Mouse (Mus musculus) brain, adult 2 months (tissue): Measurements from ENCODE around the gene Lyve1.

Experiments used
- DNase-seq: peaks from one replicate; pipeline ENCODE4 v3.0.0; 2011; ENCODE audit warnings: low read depth, low spot score

Lyve1 gene

DNA sequence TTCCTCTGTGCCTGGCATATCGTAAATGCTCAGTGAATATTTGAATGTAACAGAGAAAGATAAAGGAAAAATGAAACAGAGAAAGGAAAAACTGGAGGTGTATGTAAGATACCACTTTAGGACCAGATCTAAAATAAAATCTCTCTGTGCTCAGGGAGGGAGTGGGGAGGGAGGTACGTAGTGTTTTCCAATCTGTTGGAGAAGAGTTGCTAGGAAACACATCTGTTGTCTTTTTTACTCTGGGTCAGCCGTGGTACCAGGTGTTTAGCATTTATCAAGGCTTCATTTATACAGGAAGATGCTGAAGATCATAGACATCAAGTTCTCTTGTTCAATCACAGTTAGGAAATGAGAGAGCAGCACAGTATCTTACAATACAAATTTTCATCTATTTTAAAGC lies 8.5 kb downstream of the Lyve1 start:
- peak; percentile 74 for DNase-seq

DNA sequence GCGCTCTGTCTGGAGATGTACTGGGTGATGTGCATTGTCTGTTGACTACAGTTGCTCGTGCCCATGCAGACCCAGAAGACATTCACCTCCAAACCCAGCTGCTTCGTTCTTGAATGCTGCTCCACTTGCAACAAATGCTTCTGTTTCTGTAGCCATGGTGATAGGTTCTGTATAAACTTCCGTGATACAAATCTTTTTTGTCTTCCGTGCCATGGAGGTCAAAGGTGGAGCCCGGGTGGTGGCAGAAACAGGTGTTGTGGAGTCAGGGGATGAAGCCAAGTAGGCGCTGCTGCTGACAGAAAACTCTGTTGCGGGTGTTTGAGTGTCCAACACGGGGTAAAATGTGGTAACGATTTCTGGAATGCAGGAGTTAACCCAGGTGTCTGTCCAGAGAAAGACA lies 9.4 kb downstream of the Lyve1 start:
- no peak for DNase-seq

DNA sequence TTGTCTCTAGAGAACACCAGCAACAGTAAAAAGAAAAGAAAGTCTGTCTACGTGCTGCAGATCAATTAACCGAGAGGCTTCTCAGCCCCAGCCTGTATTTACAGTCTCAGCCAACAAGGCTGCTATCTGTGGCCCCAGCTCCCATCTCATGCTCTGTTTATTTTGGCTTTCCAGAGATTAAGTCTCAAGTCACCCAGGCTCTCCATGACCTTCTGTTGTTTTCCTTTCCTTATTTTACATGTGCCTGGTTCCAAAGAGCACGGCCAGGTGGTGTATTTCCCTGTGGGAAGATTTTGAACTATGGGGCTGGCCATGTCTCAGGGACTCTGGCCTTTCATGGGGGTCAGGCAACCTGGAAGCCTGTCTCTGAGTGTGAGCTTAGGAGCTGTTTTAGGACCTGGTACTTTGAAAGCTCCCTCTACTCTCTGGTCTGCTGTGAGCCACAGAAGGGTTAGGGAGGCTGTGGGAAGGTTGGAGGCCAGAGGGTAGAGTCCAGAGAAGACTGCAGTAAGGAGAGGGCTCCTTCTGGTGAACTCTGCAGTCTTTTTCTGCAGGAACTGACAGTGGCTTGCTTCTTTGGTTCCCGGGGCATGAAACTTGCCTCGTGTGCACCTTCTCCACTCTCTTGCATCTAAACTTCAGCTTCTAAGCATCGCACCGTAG lies 11.4 kb downstream of the Lyve1 start:
- no peak for DNase-seq

DNA sequence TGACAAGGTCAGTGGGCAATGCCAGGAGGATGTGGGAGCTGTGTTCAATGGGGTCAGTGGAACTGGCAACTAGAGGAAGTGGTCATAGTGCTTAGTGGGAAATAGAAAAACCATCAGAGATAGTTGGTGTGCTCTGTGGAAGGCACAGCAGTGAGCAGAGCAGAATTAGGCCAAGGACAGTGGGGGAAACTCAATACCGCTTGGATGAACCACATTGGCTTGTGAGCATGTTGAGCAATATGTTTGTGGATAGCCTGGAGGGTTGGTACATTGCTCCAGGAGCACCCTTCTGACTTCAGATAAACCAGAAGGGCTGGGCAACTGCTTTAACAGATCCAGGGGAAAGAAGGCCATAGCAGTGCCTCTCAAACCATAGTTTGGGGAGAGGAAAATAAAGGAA lies 14.7 kb downstream of the Lyve1 start:
- DNase-seq = no peak

DNA sequence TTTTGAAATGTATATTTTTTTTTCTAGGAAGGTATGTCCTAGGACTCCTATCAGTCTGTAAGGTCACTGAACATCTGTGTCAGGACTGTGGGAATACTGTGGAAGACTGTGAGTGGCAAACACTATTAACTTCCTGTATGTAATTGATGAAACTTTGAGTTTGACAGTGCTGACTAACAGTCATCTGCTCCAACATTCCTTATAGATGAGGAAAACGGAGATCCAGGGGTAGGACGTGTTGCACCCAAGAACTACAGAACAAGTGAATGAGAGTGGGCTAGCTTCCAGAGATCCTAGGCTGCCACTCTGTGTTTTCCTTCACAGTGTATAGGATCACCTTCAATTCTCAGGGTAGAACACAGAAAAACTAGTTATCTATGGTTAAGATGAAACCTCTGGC lies 15.7 kb downstream of the Lyve1 start:
- DNase-seq = no peak

DNA sequence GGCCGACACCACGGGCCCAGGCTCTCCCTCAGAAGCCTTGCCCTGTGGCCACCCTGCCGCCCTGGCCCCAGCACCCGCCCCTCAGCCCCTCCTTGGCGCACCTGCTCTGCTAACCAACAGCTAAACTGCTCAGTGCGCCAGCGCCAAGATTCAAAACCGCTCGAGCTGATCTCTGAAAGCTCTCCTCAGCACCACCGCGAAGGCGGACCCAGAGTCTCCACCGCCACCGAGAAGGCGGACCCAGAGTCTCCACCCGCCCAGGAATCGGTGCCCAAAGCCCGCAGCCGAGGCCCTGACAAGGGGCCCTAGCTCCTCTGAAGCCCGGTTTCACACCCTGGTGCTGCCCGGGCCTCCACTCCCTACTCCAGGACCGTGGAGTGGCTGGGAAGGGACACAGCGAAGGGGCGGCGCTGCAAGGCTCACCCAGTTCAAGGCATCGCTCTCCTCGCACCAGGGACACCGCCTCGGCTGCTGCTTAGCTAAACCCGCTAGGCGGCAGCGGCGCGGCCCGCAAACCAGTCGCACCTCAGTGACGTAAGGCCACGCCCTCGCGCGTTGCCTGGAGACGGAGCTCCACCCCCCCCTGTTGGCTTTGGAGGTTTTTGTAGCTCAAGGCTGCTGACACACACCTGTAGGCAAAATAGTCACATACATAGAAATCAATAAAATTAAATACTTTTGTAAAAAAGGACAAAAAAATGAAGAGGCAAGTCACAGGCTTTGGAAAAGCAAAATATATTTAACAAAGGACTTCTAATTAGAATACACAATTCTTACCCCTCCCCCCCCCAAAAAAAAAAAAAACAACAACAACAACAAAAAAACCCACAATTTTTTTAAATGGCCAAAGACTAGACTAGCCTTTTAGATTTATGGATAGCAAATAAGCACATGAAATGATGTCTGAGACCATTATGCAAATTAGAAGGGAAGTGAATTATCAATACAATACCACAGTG lies 18.8 kb downstream of the Lyve1 start, which contains the start of gene Rnf141:
Gene Rnf141, minus strand, starts transcription at position 542 of the 959 bp plus-strand sequence.
- DNase-seq = peak; percentile 98

DNA sequence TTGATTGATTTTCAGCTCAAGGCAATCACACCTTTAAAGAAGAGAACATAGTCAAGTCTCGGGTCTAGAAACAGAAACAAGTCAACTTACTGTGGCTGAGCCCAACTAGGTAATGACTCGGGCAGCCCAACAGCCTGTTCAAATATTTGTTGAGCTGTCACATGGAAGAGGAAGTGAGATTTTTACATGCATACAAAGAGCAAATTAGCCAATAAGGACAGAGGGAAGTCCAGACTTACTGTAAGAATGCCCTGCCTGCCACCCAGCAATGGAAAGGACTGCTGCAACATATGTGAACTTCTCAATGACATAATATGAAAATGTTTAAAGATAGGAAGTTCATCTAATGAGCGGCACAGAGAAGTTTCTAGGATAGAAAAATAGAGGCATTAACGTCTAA lies 22.7 kb downstream of the Lyve1 start:
- no peak for DNase-seq

DNA sequence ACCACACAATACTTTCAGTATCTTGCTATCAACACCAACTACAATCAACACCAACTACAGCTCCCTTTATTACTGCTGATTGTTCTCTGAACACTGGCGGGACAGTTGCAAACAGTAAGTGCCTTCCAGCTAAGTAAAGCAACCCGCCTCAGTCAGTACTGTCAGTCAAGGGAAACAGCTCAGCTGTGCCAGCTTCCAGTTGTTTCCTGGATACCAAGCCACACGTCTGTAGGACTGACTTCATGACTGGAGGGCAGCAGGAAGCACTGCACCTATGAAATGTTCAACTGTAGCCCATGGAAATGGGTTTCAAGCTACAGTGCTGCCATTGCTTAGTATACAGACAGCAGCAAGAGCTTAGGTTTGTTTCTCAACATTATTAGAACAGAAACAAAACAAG lies 28.5 kb downstream of the Lyve1 start:
- DNase-seq = no peak

DNA sequence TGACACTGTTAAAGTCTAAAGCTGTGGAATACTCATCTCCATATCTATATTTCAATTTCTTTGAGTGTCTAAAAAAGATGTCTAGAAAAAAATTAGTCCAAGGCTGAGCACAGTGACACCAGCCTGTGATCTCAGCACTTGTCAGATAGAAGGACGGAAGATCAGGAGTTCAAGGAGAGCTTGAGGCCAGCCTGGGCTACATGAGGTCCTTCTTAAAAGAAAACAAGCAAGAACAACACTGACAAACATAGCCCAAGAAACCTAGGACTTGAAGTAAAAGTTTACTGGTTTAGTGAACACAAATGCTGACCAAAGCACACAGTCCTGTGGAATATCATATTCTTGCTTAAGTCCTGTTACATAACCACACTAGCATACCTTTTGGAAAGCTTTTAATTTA lies 29.0 kb downstream of the Lyve1 start:
- no peak for DNase-seq

DNA sequence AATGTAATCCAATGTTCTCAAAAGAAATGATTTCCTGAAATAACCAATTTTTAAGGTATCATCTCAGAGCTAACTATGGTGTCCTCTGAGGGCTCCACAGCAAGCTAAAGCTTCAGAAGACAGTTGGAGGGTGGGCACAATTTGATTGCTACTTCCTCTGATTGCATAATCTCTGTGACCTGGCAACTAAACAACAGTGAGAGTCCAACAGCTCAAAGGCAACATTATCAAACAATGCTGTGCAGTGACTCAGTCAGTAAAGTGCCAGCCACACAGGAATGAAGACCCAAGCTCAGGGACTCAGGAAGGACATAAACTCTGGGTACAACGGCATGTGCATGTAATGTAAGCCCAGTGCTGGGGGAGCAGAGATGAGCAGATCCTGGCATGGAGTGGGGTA lies 30.0 kb downstream of the Lyve1 start:
- DNase-seq = no peak

DNA sequence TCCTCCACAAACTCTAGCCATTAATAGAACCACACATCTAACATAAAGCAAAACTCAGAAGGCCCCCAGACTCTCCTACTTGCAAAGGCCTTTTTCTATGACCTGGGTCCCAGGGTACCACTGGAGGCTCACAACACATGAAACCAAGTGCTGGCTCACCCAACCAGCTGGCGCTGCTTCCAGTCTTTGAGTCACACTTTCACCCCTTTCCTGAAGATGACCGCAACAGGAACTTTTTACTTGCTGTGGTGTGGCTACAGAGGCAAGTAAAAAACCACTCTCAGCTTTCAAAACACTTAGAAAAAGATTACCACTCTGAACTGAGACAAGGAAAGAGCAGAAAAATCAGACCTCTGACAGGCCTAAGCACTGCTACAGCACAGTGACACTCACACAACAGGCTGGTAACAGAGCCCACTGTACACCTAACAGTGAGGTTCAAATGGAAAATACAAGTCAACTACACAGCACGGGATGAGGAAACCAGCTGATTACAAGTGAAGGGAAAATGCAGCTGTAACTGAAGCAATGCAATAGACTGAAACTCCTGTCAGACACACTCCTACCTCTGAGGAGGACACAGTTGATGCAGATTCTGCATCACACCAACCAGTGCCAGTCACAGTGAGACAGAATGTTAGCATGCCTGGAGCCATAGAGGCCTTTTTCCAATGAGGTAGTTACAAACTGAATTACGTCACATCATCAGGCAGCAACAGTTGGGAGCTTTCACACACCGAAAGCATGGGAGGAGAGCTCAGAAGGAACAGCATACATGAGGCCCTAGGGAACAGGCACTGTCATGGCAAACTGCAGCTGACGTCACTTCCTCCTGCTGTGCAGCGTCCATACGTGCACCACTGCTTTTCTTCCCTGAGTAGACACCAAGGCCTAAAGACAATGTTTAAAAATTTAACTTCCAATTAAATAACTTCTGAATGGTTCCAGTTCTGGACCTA lies 38.8 kb downstream of the Lyve1 start:
- DNase-seq = no peak

DNA sequence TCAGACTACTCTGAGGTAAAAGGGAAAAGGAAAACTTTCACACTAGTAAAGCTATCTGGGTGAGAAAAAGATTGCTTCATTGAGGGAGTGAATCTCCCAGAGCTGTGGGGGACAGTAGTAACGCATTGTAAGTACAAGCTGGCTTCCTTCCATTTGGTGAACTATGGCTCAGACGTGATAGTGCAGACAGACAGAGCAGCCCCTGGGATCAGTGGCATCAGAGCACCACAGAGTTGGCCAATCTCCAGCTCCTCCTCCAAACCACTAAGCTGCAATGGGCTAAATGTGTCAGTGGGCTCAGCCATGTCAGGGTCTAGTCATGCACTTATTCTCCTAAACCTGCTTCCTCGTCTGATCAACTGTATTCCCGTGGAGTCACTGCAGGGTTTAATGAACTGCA lies 39.4 kb downstream of the Lyve1 start:
- no peak for DNase-seq

DNA sequence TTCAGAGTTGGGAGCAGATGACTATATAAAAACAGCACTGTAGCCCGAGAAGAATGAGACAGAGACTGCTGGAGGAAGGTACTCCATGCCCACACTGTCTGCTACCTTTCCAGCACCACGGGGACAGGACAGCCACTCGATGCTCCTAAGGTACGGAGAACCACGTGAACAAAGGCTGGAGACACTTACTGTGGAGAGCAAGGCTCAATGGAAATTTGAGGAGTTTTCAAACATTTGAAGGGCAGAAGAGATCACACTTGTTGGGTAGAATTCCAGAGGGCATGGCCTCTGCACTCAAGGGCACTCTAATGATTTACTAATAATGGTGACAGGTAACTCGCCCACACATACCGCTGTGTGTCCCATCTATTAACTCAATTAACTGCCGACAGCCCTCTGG lies 40.0 kb downstream of the Lyve1 start:
- no peak for DNase-seq

DNA sequence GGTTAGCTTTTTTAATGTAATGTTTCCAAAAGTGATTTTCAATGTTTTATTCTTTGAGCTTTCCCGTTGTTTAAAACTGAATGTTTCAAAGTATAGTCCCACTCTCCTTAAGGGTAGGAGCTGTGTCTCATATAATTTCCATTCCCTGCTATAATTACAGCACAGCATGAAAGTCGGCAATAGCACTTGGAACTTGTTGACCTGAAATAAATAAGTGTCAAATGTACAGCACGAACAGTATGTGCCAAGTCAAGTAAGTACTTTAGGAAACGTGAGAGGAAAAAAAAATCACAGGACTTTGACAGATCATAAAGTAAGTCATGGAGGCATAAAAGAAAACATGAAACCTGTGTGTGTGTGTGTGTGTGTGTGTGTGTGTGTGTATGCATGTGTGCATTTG lies 41.0 kb downstream of the Lyve1 start:
- DNase-seq = no peak

DNA sequence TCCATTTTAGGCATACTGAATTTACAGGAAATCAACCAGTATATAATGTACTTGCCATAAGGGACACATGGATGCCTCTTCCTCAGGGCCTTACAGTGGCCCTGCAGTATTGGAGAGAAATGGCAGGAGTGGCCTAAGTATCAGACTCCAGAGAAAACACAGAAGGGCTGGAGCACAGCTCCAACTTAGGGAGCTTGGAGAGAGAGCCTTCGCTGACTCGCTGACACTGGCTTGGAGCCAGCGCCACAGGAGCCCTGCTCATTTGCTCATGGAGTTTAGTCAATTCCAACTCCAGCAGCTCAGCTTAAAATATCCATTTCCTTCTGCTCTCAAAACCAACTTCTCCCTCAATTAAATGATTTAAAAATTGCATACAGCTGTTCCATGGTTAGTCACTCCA lies 41.4 kb downstream of the Lyve1 start:
- peak; percentile 92 for DNase-seq

DNA sequence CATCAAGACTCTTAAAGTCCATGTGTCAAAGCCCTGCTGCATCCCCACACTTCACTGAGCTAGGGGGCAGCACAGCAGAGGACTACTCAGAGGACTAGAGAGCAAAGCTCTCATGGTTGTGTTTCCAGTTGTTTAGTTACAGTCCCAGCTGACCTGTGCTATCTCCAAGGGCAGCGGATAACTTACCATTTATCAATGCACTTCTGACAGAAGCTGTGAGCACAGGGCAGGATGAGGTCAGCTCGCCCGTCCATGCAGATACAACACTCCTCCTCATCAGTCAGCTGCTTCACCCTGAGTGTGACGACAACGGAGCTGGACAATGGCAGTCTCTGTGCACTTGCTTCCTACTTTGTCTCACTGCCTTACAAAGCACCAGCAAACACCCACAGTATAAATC lies 42.0 kb downstream of the Lyve1 start:
- DNase-seq = peak; percentile 90

DNA sequence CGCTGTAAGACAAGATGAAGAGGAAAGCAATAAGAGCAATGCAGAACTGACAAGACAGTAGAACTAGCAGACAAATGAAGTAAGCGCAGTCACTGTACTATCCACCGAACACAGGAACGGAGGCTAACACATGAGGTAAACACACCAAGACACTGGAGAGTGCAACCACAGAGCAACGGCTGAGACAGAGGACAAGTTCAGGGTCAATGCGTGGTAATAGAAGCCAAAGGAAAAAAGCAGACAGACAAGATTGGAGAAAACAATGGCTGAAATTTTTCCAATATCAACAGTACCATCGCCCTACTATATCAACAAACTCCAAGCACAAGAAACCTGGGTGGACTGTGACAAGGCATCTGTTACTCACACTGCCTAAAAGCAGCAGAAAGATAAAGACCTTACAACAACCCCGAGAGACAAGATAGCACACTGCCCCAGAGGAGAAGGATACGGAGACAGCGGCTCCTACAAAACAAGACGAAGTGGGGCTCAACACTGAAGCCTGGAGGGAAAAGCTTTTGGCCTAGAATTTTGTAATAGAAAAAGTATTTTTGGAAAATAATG lies 44.2 kb downstream of the Lyve1 start:
- DNase-seq = no peak

DNA sequence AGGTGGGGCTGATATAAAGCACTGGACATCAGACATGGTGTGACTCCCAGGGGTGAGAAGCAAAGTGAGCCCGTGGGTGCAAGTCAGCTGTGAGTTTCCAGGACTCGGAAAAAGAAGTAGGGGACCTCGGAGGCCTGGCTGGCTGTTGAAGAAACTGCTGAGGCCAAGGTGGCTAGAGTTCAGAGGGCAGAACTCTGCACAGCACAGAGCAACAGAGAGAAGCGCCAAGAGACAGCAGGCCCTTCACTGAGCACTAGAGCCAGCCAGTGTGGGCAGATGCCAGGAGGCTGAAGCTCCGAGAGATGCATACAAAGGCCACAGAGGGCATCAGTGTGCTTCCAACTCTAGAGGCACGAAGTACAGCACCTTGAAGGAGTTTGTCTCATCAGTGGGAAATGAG lies 44.8 kb downstream of the Lyve1 start:
- peak; percentile 76 for DNase-seq

DNA sequence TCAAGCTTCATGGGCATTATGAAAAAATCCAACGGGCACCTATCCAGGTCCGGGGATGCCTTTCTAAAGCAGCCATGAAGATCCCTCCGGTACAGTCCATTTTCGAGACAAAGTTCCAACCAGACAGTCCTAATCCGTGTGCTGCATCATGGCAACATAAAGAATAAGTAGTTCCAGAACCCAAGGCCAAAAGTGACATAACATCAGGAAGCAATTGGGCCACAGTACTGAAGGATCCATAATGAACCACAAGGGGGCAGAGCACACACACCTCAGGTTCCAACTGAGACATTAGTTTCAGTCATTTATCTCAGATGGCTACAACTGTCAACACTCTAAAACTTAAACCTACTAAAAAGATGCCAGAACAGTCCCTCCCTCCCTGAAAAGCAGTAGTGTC lies 47.0 kb downstream of the Lyve1 start:
- peak; percentile 80 for DNase-seq

DNA sequence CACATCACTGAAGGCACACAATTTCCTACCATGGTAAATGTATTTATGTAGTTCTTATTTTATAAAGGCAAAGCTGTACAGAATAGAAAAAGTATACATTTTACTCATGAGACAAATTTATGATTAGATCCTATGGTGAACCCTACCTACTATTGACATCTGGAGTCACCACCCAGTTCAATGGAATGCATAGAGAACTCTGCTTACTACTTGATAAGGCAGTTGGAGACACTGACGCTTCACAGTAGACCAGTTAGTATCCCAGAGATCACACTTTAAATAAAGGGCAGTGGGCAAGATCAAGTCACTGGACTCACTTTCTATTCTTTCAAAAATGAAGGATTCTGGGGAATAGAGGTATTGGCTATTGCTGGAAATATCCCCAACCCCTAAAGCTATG lies 49.1 kb downstream of the Lyve1 start:
- no peak for DNase-seq

DNA sequence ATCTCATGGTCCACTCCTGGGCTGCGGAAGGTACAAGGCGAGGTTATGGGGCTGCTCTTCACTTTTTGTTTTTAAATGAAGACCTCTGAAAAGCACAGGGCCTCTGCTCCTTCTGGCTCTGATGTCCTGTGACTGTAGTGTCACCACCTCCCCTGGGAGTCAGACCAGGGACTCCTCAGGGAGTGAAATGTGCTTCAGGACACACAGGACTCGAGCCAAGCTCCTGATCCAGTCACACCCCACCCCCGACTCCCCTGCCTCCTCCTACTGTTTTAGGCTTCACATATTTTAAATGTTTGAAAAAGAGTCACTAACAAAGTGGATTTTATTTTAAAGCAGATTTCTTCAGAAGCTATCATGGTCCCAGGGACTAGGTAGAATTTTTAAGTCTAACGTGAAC lies 51.5 kb downstream of the Lyve1 start:
- no peak for DNase-seq

DNA sequence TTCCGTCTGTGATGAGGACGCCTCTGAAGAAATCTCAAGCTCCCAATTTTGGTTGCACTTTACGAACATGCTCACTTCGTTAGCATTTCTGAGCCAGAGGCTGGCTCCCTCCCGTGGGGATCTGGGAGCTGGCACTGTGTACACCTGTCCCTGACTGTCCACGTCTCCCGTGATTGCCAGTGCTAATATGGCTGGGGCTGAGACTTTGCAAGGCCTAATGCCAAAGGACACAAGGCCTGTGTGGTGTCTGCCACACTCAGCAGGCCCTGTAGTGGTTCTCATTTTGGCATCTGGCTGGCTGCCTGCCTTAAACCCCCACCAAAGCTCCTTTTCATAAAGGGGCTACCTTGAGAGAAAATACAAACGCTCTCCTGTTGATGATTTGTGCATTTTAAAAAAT lies 52.0 kb downstream of the Lyve1 start:
- DNase-seq = no peak
